Mouse (Mus musculus) bone marrow macrophage, adult 2 months (primary cell): ENCODE data around the gene Ppil4.

Experiments
- CTCF ChIP-seq: IDR thresholded peaks from 2 replicates; pipeline ENCODE4 v1.5.1; 2012; ENCODE audit warnings: low read depth, mild to moderate bottlenecking, low read length, moderate library complexity
- POLR2A ChIP-seq: IDR thresholded peaks from 2 replicates; pipeline ENCODE4 v1.6.1; 2012; ENCODE audit warnings: mild to moderate bottlenecking, low read depth, low read length, borderline replicate concordance

- TF ChIP-seq CTCF (no peak), POLR2A (no peak)
These were observed 14.3 kb upstream of the Ppil4 start for GRCm38 (mm10) chr10:7778361-7778760.
